Mouse (Mus musculus) right cerebral cortex, adult 18-20 months (tissue): ENCODE results near the gene Sap30bp.
A peak's percentile ranks its signal among the peaks of the same experiment; 100 is the strongest.

ENCODE experiments used
- DNase-seq: peaks from one replicate; pipeline ENCODE4 v3.0.0; 2022; ENCODE audit warnings: mixed read lengths

The Sap30bp gene

GRCm38 (mm10) chr11:115959018-115959417 is 25.9 kb downstream of the Sap30bp start:
- DNase-seq = no peak

GRCm38 (mm10) chr11:115962651-115963412 is 29.8 kb downstream of the Sap30bp start:
- DNase-seq = no peak

- no peak for DNase-seq
These were observed 32.0 kb downstream of the Sap30bp start for GRCm38 (mm10) chr11:115964977-115965604.

GRCm38 (mm10) chr11:115968731-115969405 is 35.8 kb downstream of the Sap30bp start:
- no peak for DNase-seq

- DNase-seq = no peak
These were observed 37.1 kb downstream of the Sap30bp start for GRCm38 (mm10) chr11:115970006-115970673.

- no peak for DNase-seq
These were observed 37.9 kb downstream of the Sap30bp start for GRCm38 (mm10) chr11:115971016-115971415.

- no peak for DNase-seq
These were observed 41.4 kb downstream of the Sap30bp start, which contains the start of gene Itgb4 for GRCm38 (mm10) chr11:115974309-115975082. Gene Itgb4 (plus strand): TSS chr11:115974709.

GRCm38 (mm10) chr11:115975083-115975420 is 42.0 kb downstream of the Sap30bp start:
- no peak for DNase-seq

GRCm38 (mm10) chr11:115975544-115975943 is 42.5 kb downstream of the Sap30bp start:
- DNase-seq = no peak

- DNase-seq = no peak
These were observed 49.4 kb downstream of the Sap30bp start for GRCm38 (mm10) chr11:115982472-115982871.

- no peak for DNase-seq
These were observed 50.2 kb downstream of the Sap30bp start for GRCm38 (mm10) chr11:115983291-115983690.

GRCm38 (mm10) chr11:115989686-115990085 is 56.6 kb downstream of the Sap30bp start:
- no peak for DNase-seq

GRCm38 (mm10) chr11:115992098-115992497 is 59.0 kb downstream of the Sap30bp start:
- no peak for DNase-seq

GRCm38 (mm10) chr11:115995256-115995655 is 62.2 kb downstream of the Sap30bp start:
- DNase-seq = no peak

- no peak for DNase-seq
These were observed 64.0 kb downstream of the Sap30bp start for GRCm38 (mm10) chr11:115997047-115997446.

GRCm38 (mm10) chr11:115997662-115998061 is 64.6 kb downstream of the Sap30bp start:
- no peak for DNase-seq

- DNase-seq = no peak
These were observed 65.9 kb downstream of the Sap30bp start for GRCm38 (mm10) chr11:115999027-115999426.

GRCm38 (mm10) chr11:115999538-116000143 is 66.6 kb downstream of the Sap30bp start:
- DNase-seq = peak; percentile 61

- DNase-seq = no peak
These were observed 67.5 kb downstream of the Sap30bp start for GRCm38 (mm10) chr11:116000607-116001006.

- no peak for DNase-seq
These were observed 68.6 kb downstream of the Sap30bp start for GRCm38 (mm10) chr11:116001725-116002124.

- no peak for DNase-seq
These were observed 69.8 kb downstream of the Sap30bp start for GRCm38 (mm10) chr11:116002894-116003293.
